8 mouse cellular contexts compared by ENCODE assay signal in genomic region chr2:144550529-144550928, GRCm38 (mm10). TPM values are rescaled to one million over a fixed set of nuclear protein-coding genes. Genes with fewer than 3 reads are reported as not detected.
DNase-seq lines count a peak whose midpoint lies in the region; ATAC-seq and TF ChIP-seq lines count a peak whose summit lies in the region.

Gene Rbbp9, minus strand, starts transcription at chr2:144550869.

- H3K9me3 ChIP-seq in hindbrain, embryonic 12.5 days (replicated peaks), result no peaks in the 10 kb centered on the region
- H3K9me3 ChIP-seq in lung, embryonic 15.5 days, result no peaks in the 10 kb centered on the region

- no peaks in the 10 kb centered on the region for H3K27me3 ChIP-seq in hindbrain, embryonic 12.5 days
- no peaks in the 10 kb centered on the region for H3K27me3 ChIP-seq in lung, embryonic 15.5 days

- peak within 1 kb of the TSS; percentile 89 for H3K9ac ChIP-seq in hindbrain, embryonic 12.5 days
- peak within 1 kb of the TSS; percentile 88 for H3K9ac ChIP-seq in lung, embryonic 15.5 days

- peak within 1 kb of the TSS; percentile 74 for H3K4me3 ChIP-seq in hindbrain, embryonic 12.5 days
- peak within 1 kb of the TSS; percentile 82 for H3K4me3 ChIP-seq in lung, embryonic 15.5 days
- H3K4me3 ChIP-seq in olfactory bulb, adult 2 months (ENCODE audit: insufficient read depth, low read depth, low read length), result peak within 1 kb of the TSS; percentile 75

- DNase-seq in T-cell, adult 2 months (ENCODE audit: low spot score), result peak; percentile 41
- peak; percentile 70 to 75 for DNase-seq in cerebellum, postnatal 14 days
- DNase-seq in frontal cortex, postnatal 14 days (ENCODE audit: low spot score in 2 of 2), result peak; percentile 53 to 68
- DNase-seq in layer of hippocampus, adult 9-11 months, result peak; percentile 75
- peak; percentile 35 to 46 for DNase-seq in thymus, postnatal 10 days (ENCODE audit: low spot score in 2 of 2)

- H3K4me2 ChIP-seq in hindbrain, embryonic 12.5 days (replicated peaks), result peak within 1 kb of the TSS; percentile 60
- H3K4me2 ChIP-seq in lung, embryonic 15.5 days, result peak within 1 kb of the TSS; percentile 57

- peak within 1 kb of the TSS; percentile 86 for H3K27ac ChIP-seq in hindbrain, embryonic 12.5 days
- H3K27ac ChIP-seq in lung, embryonic 15.5 days, result peak within 1 kb of the TSS; percentile 94
- H3K27ac ChIP-seq in olfactory bulb, adult 2 months (ENCODE audit: insufficient read depth, low read depth, low read length), result 0 out of 2 replicates have a peak within 1 kb of the TSS, but pooled peaks have one; percentile 35

- H3K36me3 ChIP-seq in hindbrain, embryonic 12.5 days, result peaks cover 21% of the 10 kb centered on the region
- H3K36me3 ChIP-seq in lung, embryonic 15.5 days, result peaks cover 7% of the 10 kb centered on the region; the same call in 1 of the 2 replicates

- peak; percentile 63 for TF ChIP-seq POLR2A in olfactory bulb, adult 2 months (IDR thresholded peaks at IDR 0.05; ENCODE audit: insufficient read depth, low read depth, low read length)

- H3K4me1 ChIP-seq in hindbrain, embryonic 12.5 days, result peaks cover 12% of the 10 kb centered on the region
- peaks cover 11% of the 10 kb centered on the region for H3K4me1 ChIP-seq in lung, embryonic 15.5 days
- H3K4me1 ChIP-seq in olfactory bulb, adult 2 months (ENCODE audit: control insufficient read depth, insufficient read depth, low read length), result no peaks in the 10 kb centered on the region

- ATAC-seq in hindbrain, embryonic 12.5 days (ENCODE audit: low FRiP score), result peak; percentile 97
- peak; percentile 93; the same call in 1 of the 2 replicates for ATAC-seq in lung, embryonic 15.5 days (ENCODE audit: borderline replicate concordance, extremely low read depth, low FRiP score, low TSS enrichment)

- WGBS in hindbrain, embryonic 12.5 days, result under 1% methylated on average over 17 of the region's 17 CpGs
- WGBS in lung, embryonic 15.5 days, result under 1% methylated on average over 17 of the region's 17 CpGs
- under 1% methylated on average over 17 of the region's 17 CpGs for WGBS in olfactory bulb, adult 2 months

- no peak for TF ChIP-seq CTCF in olfactory bulb, adult 2 months (IDR thresholded peaks at IDR 0.05; ENCODE audit: insufficient read depth, low read depth, low read length)

RNA-seq across cellular contexts. Expression of gene Rbbp9, which starts in this region (rescaled TPM):
- polyA plus RNA-seq in hindbrain, embryonic 12.5 days (2016; fragmentation: Nextera tagmentation; extraction: Ambion mirVana), result 54.4 and 60.0 TPM in 2 replicates
- polyA plus RNA-seq in lung, embryonic 15.5 days (2015; fragmentation: Nextera tagmentation; extraction: Ambion mirVana), result 59.9 and 63.8 TPM in 2 replicates
- not detected in 2 replicates for polyA plus RNA-seq in olfactory bulb, adult 2 months (2012; ENCODE audit: insufficient read depth, insufficient read length, low replicate concordance, missing spikeins)

Comparison
In these comparisons a context has a peak if more than half of its experiments do, and no peak if none do; other contexts are left out.
1. Peak in every context shown above with its lines: DNase-seq, ATAC-seq, H3K4me3 ChIP-seq and H3K27ac ChIP-seq.
2. RNA of gene Rbbp9 (polyA plus RNA-seq): 59.9 to 63.8 TPM in lung, embryonic 15.5 days and 54.4 to 60.0 TPM in hindbrain, embryonic 12.5 days; not detected in olfactory bulb, adult 2 months; every median in the first group is over 10 times any median in the second.
3. H3K27ac ChIP-seq: peak in every context shown above with its lines; median percentile 94 in lung, embryonic 15.5 days; 86 in hindbrain, embryonic 12.5 days; 35 in olfactory bulb, adult 2 months.